35 mouse cellular contexts compared by ENCODE assay signal in the genomic region with DNA sequence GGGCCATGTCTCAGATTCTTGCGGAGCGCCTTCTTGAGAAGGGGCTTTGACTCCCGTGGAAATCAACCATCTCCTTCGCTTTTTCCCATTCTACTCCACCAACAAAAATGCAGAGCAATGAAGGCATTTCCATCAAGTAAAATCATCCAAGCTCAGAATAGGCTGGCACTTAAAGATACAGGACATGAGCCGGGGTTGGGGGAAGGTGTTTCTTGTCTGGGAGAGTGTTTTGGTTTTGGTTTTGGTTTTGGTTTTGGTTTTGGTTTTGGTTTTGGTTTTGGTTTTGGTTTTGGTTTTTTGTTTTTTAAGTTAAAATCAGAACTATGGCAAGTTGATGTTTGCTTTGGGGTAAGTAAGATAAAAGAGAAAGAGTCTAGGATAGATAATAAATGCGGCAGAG.
"Had no signal": no experiment of that assay in that cellular context is flagged by ENCODE, and none has a peak within 500 bp of the region (broad histone marks: within the 10 kb centered on the region; RNA-seq: fewer than 3 reads in every experiment).

No protein-coding gene starts in this region.

- H3K27ac ChIP-seq: heart, embryonic 10.5 days; heart, embryonic 13.5 days; heart, embryonic 15.5 days; hindbrain, embryonic 10.5 days; hindbrain, embryonic 12.5 days; hindbrain, embryonic 13.5 days; hindbrain, embryonic 14.5 days; hindbrain, embryonic 15.5 days; hindbrain, postnatal 0 days; intestine, embryonic 15.5 days; kidney, embryonic 15.5 days; kidney, postnatal 0 days; left cerebral cortex, adult 2 months had no signal

- H3K36me3 ChIP-seq: heart, embryonic 10.5 days; heart, embryonic 12.5 days; heart, embryonic 13.5 days; heart, embryonic 15.5 days; hindbrain, embryonic 10.5 days; hindbrain, embryonic 12.5 days; hindbrain, embryonic 13.5 days; hindbrain, embryonic 15.5 days; intestine, embryonic 15.5 days; kidney, embryonic 15.5 days had no signal

- ATAC-seq: hindbrain, embryonic 16.5 days; inflammation-experienced regulatory T-cells, adult 6 months; intestine, embryonic 15.5 days; intestine, embryonic 16.5 days; intestine, postnatal 0 days had no signal

- H3K4me3 ChIP-seq: heart, embryonic 10.5 days; heart, embryonic 12.5 days; heart, embryonic 13.5 days; heart, embryonic 15.5 days; hindbrain, embryonic 10.5 days; hindbrain, embryonic 12.5 days; hindbrain, embryonic 13.5 days; hindbrain, embryonic 15.5 days; intestine, embryonic 15.5 days; kidney, embryonic 15.5 days; left cerebral cortex, adult 2 months had no signal

- H3K4me2 ChIP-seq: heart, embryonic 11.5 days; heart, embryonic 12.5 days; heart, embryonic 13.5 days; heart, embryonic 15.5 days; hindbrain, embryonic 12.5 days; hindbrain, embryonic 13.5 days; hindbrain, embryonic 14.5 days; hindbrain, embryonic 15.5 days; intestine, embryonic 15.5 days; kidney, embryonic 15.5 days had no signal

- DNase-seq: heart, postnatal 10 days; heart, postnatal 14 days; heart, postnatal 36 days; heart, postnatal 4 days; kidney, adult 11 months; kidney, adult 18-20 months; kidney, adult 2 months; kidney, adult 8-10 months; kidney, adult 9 months; kidney, postnatal 10 days; kidney, postnatal 14 days; kidney, postnatal 25 days; kidney, postnatal 36 days; kidney, postnatal 4 days; layer of hippocampus, adult 9-11 months; layer of hippocampus, postnatal 36 days had no signal

- H3K27me3 ChIP-seq: heart, embryonic 12.5 days; heart, embryonic 13.5 days; heart, embryonic 15.5 days; hindbrain, embryonic 13.5 days; hindbrain, embryonic 15.5 days; intestine, embryonic 15.5 days; kidney, embryonic 15.5 days had no signal

- H3K9ac ChIP-seq: heart, embryonic 12.5 days; heart, embryonic 13.5 days; heart, embryonic 15.5 days; hindbrain, embryonic 12.5 days; hindbrain, embryonic 13.5 days; hindbrain, embryonic 14.5 days; hindbrain, embryonic 15.5 days; intestine, embryonic 15.5 days; kidney, embryonic 15.5 days had no signal

- H3K9me3 ChIP-seq: heart, embryonic 10.5 days; heart, embryonic 13.5 days; heart, embryonic 15.5 days; hindbrain, embryonic 10.5 days; hindbrain, embryonic 12.5 days; hindbrain, embryonic 13.5 days; hindbrain, embryonic 15.5 days; intestine, embryonic 15.5 days; kidney, embryonic 15.5 days had no signal

- H3K4me1 ChIP-seq: heart, embryonic 10.5 days; heart, embryonic 12.5 days; heart, embryonic 13.5 days; heart, embryonic 15.5 days; hindbrain, embryonic 10.5 days; hindbrain, embryonic 12.5 days; hindbrain, embryonic 13.5 days; hindbrain, embryonic 15.5 days; intestine, embryonic 15.5 days; kidney, embryonic 15.5 days had no signal
